Mouse (Mus musculus) spleen, adult 2 months (tissue): ENCODE data around the gene Cmtm2a.

Source experiments
- CTCF ChIP-seq: fragments of 200-500 bp; IDR thresholded peaks from 2 replicates; pipeline ENCODE4 v1.5.1; 2011; ENCODE audit warnings: mild to moderate bottlenecking, inconsistent platforms; ENCODE audit not compliant: insufficient read depth, insufficient read length, insufficient replicate concordance; ENCODE audit errors: extremely low read depth
- POLR2A ChIP-seq: fragments of 200-500 bp; IDR thresholded peaks from 2 replicates; pipeline ENCODE4 v1.6.1; 2011; ENCODE audit warnings: low read depth, low read length, inconsistent platforms

GRCm38 (mm10) chr8:104341106-104341561 lies 48.2 kb upstream of the Cmtm2a start:
- TF ChIP-seq POLR2A (no peak), CTCF (no peak)
